Mouse (Mus musculus): ENCODE data around the gene Mpzl1.

Mpzl1 gene

DNA sequence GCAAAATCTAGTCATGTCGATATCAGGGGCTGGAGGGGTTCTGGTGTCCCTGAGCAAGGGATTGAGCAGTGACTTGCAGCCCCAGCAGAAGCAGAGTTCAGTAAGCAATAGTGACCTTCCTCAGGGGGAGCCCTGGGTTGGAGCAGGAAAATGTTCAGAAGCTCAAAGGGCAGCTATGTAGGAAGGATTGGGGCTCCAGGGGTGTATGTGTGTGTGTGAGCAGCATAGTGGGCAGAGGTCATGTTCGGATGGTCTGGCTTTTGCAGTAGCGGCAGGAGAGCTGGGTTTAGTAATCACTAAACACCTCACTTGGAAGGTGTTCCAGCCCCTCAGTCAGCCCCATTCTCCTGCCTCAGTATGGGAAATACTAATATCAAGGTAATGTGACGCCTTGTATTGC is 58.3 kb downstream of the Mpzl1 start:
- no peak for DNase-seq

DNA sequence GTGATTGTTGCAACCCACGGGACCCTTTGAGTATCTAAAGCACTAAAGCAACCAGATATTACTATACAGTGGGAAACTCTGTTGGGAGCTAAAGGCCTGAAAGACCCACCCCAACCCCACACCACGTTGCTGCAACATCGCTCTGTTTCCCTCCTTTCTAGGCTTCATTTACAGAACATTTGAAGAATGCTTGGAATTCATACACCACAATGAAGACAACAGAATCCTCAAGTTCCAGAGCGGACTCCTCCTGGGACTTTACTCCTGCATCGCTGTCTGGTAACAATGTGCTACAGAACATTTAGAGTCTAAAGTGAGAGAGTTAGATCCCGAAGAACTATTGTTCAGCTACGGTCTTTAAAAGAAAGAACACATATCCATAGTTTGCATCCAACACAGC is 66.9 kb downstream of the Mpzl1 start:
- no peak for DNase-seq

DNA sequence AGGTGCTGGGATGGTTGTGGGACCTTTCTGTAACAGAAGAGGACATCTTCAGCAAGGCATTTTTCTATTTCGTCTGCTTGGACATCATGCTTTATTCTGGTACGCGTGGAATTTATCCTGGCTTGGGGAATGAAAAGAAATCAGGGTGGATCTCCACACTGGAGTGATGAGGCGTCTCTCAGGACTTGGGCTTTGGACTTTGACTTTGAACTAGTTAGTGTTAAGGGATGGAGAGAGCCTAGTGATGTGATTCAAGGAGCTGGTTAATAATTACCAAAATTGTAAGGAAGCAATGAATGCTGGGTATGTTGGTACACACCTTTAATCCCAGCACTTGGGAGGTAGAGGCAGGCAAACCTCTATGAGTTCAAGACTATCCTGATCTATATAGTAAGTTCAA is 69.1 kb downstream of the Mpzl1 start:
- no peak for DNase-seq

DNA sequence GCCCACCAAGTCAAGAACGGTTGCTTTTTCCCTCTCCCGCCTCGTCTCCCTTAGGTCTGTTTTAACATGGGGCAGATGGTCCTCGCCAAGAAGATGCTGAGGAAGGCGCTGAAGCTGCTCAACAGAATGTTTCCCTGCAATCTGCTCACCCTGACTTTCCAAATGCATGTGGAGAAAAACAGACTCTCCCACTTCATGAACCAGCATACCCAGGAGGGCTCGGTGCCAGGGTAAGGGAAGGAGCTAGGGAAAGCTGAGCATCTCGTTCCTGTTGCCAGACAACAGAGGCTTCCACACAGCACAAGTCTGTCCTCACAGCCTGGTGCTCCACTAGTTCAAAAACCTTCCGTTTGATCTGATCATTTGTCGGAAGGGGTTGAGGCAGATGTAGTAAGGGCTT is 75.3 kb downstream of the Mpzl1 start:
- DNase-seq: no peak

DNA sequence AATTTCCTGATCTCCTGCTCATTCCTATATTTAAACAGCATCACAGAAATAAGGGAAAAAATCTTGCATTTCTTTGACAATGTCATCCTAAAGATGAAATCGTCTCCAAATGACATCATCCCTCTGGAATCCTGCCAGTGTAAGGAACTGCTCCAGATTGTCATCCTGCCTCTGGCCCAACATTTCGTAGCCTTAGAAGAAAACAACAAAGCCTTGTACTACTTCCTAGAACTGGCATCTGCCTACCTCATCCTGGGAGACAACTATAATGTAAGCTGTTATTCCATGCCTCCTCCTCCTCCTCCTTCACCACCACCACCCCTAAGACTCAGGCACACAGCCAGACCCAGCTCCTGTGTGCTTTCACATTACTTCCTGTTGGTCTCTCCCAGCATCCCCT is 77.6 kb downstream of the Mpzl1 start:
- no peak for DNase-seq

Measured in retina, postnatal 1 day (tissue).